Mouse (Mus musculus) testis, postnatal 14 days (tissue): ENCODE measurements at regions not wholly inside any gene's neighbourhood (a gene's known extent, or its start where the extent isn't known, plus 50 kb on each side); places are given as distances from the start of the nearest gene placed in this dataset.

Experiments
- DNase-seq: peaks from one replicate; pipeline ENCODE4 v3.0.0; 2021; ENCODE audit warnings: low spot score

DNA sequence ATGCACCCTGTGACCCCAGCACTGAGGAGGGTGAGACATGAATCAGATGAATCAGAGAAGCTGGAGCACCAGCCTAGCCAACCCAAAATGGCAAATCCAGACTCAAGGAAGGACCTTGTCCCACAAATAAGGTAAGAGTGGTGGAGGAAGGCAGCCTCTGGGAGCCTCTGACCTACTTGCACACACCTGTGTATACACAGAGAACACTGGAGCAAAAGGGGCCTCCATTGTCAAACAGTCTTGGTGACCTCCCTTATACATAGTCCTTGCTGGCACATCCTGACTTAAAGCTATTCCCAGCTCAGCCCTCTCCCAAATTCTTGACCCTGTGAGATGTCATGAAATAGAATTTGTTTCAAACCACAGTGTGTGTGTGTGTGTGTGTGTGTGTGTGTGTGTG lies 57.1 kb downstream of the Inhbb start:
- DNase-seq = no peak

DNA sequence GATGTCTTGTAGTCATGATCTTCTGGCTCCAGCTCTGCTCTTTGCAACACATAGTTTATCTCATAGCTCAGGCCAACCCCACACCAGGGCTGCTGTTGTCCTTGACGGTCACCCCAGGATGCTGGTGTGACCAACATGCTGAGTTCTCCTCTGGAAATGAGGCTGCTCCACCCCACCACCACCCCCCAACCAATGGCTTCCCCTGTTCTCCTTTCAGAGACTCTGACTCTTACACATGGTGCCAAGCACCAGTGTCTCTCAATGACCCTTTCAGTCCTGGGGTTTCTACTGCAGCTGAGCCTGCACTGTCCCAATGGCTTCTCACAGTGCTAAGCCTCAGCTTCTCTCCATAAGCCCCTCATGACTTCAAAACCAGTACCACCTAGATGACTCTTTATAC lies 64.0 kb downstream of the Inhbb start:
- DNase-seq = no peak

DNA sequence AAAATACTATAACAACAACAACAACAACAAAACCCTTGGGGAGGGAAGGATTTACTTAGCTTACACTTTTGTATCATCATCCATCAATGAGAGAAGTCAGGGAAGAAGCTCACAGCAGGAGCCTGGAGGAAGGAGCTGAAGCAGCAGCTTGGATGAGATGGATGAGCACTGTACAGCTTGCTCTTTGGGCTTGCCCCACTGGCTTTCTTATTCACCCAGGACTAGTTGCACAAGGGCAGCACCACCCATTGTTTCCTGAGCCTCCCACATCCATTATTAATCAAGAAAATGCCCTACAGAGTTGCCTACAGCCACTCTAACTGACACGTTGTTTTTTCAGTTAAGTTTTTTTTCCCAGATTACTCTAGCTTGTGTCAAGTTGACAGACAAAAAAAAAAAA lies 65.1 kb downstream of the Inhbb start:
- DNase-seq = no peak

DNA sequence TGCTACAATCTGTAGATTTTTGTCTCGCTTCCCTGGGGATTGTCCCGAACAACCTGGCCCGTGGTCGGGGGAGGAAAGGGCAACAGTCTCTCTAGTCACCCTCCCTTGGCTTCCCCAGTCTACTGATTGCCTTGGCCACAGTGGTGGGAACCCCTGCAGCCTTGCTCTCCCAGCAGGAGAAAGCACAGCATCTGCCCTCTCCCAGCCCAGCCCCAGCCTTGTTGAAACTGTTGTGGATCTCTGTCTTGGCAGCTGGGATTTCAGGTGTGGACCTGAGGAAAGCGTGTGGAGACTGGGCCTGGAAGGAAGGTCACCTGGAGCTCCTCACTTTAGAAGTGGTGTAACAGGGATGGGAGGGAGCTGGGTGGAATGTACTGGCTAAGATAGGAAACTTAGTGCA lies 66.6 kb downstream of the Inhbb start:
- DNase-seq = peak; percentile 38

DNA sequence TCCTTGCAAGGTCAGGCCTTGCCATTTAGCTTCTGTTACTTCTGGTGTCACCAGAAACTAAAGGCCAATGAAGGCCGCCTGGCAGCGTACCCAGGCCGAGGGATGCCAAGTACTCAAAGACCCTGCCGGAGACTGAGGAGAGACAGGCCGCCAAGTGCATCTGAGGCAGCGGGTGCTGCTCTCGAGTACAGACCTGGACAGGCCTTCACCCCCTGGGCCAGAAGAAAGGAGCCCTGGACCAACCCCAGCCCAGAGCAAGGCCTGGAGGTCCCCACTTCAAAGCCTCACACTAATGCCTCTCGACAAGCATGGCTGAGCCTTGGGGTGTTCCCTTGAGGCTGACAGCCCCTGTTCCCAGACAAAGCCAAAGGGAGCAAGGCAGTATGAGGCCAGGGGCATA lies 70.5 kb downstream of the Inhbb start:
- no peak for DNase-seq

DNA sequence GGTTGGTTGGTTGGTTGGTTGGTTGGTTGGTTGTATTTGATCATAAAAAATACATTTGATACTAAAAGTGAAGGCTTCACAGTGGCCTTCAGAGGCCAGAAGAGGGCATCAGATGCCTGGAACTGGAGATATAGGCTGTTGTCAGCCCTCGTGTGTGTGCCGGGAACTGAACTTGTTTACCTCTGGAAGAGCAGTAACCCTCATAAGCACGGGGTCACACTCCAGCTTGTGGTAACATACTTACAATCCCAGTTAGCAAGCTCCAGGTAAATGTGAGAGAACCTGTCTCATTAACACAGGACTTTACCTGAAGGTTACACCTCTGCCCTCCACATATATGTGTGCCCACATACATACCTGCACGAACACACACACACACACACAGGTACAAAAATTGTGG lies 71.2 kb downstream of the Inhbb start:
- DNase-seq = no peak

DNA sequence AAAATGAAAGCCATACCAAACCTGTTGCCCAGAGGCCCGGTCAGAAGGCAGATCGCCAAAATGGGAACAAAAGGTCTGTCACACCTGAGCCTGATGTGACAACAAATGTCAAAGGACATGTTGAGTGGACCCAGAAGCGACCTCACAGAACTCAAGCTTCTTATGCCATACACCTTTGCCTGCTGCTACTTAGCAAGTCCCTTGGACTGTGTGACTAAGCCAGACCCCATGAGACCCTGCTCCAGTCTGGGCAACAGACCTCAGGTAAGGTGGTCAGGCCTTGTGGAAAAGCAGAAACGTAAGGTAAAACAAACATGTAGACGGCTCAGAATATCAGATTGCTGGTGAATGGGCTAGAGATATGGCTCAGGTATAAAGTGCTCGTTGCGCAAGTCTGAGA lies 71.8 kb downstream of the Inhbb start:
- no peak for DNase-seq

DNA sequence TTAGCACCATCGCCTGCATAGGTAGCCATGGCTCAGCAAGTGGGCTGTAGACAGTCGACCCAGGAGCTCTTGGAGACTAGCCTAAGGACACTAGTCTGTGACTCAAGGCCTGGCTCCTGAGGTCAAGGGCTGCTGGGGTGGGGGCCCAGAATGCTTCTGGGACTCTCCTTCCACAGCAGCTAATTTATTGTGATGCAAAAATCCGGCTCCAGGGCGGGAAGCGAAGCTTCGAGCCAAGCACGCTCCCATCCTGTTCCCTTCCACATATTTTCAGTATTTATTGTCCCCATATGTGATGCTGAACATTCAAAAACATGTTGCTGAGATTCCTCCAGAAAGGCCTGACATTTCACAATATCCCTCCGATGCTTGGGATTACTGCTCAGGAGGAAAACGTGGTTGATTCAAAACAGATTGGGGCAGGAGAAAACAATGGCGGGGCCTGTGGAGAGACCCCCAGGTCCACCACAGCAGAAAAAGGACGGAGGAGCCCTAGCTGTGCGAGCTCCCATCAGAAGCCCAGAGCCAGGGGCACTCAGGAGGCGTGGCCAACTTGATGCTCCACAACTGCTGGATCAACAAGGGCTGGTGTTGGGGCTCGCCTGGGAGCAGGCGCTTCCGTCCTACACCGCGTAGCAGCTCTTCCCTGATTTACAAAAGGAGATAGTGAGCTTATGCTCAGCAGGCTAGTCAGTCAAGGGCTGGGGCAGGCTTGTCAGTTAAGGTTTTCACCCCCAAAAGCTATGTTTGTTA lies 73.4 kb downstream of the Inhbb start:
- DNase-seq = no peak

DNA sequence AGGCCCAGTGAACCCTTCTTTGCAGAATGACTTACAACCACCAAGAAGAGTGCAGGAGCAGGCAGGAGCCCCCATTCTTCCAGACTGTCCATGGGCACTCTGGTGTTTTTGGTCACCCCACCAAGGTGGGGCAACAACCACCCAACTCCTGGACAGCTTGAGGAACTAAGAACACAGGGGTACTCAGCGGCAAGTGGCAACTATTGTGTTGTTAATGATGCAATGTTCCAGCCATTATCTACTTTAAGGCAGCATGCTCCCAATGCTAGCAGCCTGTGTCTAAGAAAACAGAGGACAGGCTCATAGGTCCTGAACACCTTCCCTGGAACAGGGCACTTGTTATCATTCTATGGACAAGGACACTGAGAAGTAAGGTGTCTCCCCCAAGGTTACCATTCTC lies 74.3 kb downstream of the Inhbb start:
- no peak for DNase-seq

DNA sequence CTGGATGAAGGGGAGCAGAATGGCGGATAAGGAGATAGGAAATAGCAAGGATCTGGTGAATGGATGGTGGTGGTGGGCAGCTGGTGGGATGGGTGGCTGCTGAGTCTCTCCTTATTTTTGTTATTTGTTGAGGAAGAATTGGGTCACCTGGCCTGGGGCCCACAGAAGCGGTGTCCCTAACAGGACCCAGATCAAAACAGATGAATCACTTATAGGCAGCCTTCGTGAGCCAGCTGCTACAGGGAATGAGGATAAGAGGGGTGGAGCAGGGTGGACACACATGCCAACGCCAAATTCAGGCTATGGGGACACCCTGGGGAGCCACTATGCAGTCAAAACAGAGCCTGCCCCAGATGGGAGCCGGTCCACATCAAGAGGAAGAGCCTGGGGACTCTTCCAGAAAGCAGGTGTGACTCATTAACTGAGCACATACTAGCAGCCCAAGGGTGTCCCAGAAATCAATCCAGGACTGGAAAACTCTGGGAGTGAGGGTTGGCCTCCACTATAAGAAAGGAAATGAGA lies 75.4 kb downstream of the Inhbb start:
- no peak for DNase-seq

DNA sequence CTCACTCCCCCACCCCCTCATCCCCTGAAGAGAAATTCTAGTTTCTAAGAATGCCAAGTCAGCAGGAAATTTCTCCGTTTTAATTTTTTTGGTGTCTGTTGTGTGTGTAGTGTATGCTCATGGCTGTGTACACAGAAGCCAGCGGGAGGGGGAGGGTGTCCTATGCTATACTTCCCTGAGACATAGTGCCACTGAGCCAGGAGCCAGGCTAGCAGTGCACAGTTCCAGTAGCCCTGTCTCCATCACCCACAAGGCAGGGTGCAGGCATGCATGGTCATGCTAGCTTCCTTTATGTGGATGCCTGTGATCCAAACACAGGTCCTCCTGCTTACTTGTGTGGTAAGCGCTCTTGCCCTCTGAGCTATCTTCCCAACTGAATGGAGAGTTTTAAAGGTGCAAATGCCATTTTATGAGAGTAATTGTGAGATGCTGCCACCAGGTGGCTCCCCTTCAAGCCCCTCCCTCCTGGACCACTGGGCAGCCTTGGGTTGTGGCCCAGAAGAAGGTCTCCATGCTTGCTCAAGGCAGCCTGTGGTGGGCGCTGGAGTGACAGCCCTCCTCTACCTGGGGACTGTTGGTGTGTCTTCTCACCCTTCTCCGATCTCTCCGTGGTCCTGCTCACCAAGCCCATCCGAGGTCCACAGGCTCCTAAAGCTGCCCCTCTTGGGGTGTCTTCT lies 76.8 kb downstream of the Inhbb start:
- DNase-seq = no peak

DNA sequence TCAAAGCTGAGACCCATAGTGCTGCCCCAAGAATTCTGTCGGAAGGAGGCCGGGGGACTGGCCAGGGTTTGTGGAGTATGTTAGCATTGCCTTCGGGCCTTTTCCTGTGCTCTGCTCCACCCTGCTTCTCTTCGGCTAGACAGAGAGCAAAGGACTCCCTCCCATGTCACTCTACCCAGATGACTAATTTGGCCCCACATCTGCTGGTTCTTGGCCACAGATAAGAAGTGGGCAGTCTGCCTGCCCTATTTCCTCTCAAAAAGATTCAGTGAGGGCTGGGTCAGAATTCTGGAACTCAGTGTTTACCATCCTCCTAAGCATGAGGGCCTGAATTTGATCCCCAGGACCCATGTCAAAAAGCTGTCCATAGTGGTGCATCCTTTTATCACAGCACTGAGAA lies 78.0 kb downstream of the Inhbb start:
- no peak for DNase-seq

DNA sequence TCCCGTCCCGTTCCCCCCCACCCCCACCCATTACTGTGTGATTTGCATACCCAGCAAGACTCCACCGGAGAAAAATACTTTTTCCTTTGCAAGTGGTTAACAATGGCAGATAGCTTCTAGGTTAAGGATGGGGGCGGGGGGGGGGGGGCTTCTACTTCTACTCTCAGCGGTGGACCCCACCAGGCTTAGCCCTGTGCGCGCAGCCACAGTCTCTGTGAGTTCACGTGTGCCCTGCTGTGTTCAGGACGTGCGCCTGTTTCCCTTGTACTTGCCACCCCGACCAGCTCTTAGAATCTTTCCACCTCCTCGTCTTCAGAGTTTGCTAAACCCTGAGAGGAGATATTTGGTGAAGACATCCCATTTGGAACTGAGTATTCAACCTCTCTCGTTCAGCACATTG lies 86.9 kb downstream of the Inhbb start:
- DNase-seq = no peak

DNA sequence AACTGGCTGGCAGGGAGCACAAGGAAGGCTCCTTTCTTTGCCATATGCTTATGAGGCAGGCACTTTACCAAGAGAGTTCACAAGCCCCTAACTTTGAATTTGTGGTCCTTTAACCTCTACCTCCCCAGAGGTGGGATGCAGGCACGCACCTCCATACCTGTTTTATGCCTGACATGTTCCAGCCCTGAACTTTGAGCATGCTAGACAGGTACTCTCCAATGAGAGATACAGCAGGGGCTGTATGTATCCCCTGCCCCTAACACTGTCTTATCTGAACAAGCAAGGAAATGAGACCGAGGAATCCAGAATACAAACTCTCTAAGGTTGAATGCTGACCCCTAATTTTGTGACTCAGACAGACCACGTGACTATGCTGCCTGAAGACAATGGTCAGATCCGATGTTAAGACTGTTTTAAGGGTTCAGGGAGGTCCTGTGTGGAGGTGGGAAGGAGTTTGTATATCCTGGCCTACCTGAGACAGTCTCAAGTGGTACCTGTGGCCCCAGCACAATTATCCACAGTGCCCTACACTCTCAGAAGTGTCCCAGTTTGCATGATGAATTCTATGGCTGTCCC lies 91.2 kb downstream of the Inhbb start:
- no peak for DNase-seq

DNA sequence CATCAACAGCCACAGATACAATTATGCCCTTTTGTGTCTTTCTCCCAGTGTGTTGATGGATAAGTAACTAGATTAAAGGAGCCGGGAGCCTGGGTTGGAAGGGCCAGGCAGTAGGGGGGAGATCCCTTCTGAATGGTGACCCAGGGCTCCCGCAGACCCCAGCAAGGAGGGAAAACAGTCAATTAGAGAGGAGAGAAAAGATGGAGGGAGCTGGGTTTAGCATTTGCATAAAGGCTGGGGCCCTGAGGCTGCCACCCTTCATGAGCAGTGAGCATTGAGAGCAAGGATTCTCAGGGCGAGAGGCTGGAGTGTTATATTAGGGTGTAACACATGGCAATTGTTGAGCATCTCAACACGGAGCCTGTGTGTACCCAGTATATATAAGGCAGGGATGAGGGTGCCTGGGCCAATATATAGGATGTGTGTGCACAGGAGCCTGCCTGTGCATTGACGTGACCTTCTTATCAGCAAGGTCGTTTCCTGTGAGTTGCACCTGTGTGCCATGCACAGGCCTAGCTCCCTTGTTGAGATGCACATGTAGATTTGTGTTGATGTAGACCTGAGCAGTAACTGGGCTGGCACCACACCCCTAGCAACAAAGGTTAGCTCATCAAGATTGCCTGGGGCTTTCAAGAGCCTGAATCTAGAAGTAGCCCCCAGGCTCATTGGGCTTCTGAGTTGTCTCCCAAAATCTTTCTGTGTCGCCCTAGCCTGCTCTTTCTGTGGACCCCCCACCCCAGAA lies 92.2 kb downstream of the Inhbb start:
- DNase-seq = no peak

DNA sequence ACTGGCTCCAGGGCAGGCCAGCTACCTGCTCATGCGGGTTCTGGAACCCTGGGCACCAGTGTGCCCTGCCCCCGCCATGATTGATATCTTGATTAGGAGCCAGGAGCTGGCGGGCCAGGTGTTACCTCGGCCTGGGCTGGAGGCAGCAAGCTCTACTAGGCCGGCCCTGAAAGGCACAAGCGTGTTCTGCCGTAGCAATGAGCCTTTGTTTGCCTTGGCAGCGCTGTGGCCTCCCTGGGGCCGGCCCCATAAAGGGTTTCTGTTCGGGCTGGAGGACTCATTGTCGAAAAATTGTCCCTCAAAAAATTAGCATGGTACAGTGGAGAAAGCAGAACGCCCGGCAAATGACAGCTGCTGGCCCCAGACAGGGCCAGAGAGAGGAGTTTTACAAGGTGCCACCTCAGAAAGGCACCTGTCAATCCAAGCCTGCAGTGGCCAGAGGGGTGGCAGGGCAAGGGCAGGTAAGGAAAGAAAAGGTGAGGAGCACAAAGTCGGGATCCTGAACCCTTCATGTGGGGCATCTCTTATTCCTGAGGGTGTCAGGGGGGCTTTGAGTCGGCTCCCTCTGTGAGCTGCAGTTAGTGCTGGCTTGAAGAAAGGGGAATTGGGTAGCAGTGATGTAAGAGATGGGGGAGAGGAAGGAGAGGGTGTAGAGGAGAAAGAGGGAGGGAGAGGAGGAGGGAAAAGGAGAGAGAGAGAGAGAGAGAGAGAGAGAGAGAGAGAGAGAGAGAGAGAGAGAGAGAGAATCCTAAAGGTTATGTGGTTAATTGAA lies 92.9 kb downstream of the Inhbb start:
- DNase-seq = no peak

DNA sequence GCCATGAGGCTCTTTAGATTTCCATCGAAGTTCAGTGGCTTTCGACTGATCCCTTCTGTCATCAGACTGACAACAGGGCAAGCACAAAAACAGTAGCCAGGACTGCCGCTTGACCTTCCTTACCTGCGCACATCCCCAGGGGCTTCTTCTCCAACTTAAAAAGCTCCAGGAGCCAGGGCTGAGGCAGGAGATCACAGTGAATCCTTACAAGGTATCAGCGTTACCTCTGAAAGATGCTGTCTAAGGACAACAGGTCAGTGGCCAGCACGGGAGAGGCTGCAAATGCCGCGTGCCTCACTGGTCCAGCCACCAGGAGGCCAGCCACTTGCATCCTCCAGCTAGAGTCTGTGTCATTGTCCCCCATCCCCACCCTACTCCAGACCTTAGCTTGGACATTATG lies 97.5 kb downstream of the Inhbb start:
- DNase-seq = no peak

DNA sequence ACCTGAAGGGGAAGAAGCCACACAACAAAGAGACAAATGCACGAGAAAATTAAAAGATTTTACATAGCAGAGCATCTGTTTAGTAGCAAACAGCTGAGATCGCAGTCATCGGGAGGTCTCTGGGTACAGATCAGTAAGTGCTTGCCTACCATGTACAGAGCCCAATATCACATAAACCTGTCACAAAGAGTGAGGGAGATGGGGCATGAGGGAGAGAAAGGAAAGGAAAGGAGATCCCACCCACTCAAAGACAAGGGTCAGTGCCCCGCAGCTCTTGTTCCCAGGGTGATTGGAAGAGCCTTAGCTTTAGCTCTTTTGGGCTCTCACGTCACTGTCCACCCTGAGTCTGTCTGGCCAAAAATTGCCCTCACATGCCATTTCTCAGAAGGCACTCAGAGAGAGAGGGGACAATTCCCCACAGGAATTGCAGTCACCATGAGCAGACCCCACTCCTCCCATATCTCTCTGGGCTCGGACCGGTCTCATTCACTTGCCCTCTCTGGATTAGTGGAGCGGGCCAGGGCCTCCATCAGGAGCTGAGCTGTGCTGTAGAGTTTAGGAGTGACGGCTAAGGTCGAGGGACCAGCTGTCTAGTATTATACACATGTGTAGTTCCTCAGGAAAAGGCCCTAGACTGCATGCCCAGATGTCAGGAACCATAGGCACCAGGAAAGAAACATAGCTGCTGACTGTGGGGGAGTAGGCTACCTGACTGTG lies 99.6 kb downstream of the Inhbb start:
- DNase-seq = no peak

DNA sequence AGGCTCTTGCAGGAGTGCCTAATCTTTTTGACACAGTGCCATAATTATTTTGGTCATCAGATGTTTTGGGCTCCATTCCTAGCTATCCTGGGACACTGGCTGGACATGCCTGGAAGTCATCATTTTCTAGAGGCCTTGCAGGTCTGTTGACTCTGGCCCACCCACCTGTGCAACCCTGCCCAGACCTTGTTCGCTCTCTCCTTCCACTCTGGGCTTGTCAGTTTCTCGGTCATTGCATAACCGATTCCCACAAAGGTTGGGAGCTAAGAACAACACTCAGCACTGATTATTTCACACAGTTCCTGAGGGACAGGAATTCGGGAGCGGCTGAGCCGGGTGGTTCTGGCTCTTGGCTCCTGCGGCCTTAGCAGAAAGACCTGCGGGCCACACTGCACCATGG lies 100.2 kb downstream of the Inhbb start:
- no peak for DNase-seq

DNA sequence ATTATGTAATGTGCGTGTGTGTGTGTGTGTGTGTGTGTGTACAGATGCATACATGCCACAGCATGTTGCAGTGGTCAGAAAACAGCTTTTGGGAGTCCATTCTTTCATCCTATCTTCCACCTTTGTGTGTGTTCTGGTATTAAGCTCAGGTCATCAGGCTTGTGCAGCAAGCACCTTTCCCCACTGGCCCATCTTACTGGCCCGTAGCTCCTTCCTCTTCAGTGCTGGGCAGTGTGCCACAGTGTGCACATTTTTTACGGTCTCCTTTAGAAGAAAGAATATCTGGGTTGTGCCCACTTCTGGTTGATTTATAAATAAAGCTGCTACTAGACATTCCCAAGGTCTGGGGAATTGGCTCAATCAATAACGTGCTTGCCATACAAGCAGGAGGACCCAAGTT lies 105.0 kb downstream of the Inhbb start:
- DNase-seq = no peak

DNA sequence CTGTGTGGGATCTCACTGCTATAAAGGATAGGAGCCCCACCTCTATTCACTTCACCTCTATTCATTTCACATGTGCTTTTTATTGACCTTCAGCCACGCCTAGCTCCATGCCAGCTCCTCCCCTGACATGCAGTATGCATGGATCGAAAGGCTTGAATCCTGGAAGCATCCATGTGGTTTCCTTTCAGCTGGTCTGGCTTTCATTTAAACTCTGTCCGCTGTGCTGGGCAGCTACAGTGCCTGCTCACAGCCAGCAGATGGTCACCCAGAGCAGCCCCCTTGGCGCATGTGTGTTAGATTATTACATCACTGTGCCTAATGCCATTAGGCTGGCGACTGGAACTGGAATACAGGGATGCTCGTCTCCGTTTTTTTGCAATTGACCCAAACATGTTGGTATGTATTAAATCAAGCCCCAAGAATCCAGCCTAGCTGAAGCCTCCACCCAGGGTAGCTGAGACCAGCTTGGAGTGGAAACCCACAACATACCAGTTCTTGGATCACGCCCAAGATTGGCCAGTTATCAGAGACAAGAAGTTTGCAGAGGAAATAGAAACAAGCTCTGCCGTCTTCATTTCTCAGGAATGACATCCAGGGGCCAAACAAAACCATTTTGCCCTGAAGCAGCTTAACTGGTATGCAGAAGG lies 113.2 kb downstream of the Inhbb start:
- no peak for DNase-seq
